Mouse (Mus musculus) intestine, embryonic 16.5 days (tissue): ENCODE measurements around the gene Wnk4. TPM values are rescaled to one million over a fixed set of nuclear protein-coding genes. Genes with fewer than 3 reads are reported as not detected.

Source experiments
- ATAC-seq: fragments of 200-750 bp; cut with Nextera tagmentation; 2 replicates; pipeline ENCODE4 v1.8.0; 2017; ENCODE audit warnings: moderate TSS enrichment, moderate library complexity
- H3K27ac ChIP-seq: fragments of 300-500 bp; sonication (generic); 2 replicates; pipeline ENCODE4 v1.5.1; 2014; ENCODE audit warnings: mild to moderate bottlenecking, low read length
- H3K27me3 ChIP-seq: fragments of 300-500 bp; sonication (generic); replicated peaks from 2 replicates; pipeline ENCODE4 v1.6.1; 2014; ENCODE audit warnings: low read length, control low read depth, mixed read lengths; ENCODE audit not compliant: control insufficient read depth, insufficient read depth
- H3K36me3 ChIP-seq: fragments of 300-500 bp; sonication (generic); 2 replicates; pipeline ENCODE4 v1.6.1; 2014; ENCODE audit warnings: low read length, control low read depth; ENCODE audit not compliant: control insufficient read depth, insufficient read depth
- H3K4me1 ChIP-seq: fragments of 300-500 bp; sonication (generic); 2 replicates; pipeline ENCODE4 v1.6.1; 2014; ENCODE audit warnings: low read length, control low read depth, mixed read lengths; ENCODE audit not compliant: control insufficient read depth, insufficient read depth
- H3K4me2 ChIP-seq: fragments of 300-500 bp; sonication (generic); 2 replicates; pipeline ENCODE4 v1.6.1; 2014; ENCODE audit warnings: low read depth, low read length, control low read depth
- H3K4me3 ChIP-seq: fragments of 300-500 bp; sonication (generic); 2 replicates; pipeline ENCODE4 v1.5.1; 2014; ENCODE audit warnings: mild to moderate bottlenecking, low read length
- H3K9ac ChIP-seq: fragments of 300-500 bp; sonication (generic); 2 replicates; pipeline ENCODE4 v1.6.1; 2014; ENCODE audit warnings: low read depth, low read length
- H3K9me3 ChIP-seq: fragments of 300-500 bp; sonication (generic); 2 replicates; pipeline ENCODE4 v1.6.1; 2016; ENCODE audit warnings: low read length, control low read depth; ENCODE audit not compliant: control insufficient read depth
- WGBS: fragments of 180-500 bp; shearing (Covaris S2); extraction: QIAGEN DNeasy Blood & Tissue Kit; methylation state at CpG from one replicate; pipeline ENCODE4 v1.1.7; 2014; 5-methylcytosine and 5-hydroxymethylcytosine counted together
- polyA plus RNA-seq: library from polyadenylated mRNA; unstranded; fragments of >200 nt; fragmentation: Nextera tagmentation; extraction: Ambion mirVana; gene quantifications from 2 replicates; pipeline ENCODE4 v1.2.1, GENCODE M21; 2015

Gene Wnk4
- polyA plus RNA-seq, 1 experiment from 2014 or later: 10.2 TPM

- Histone ChIP-seq H3K9me3 (no peaks in the 10 kb centered on the region), H3K9ac (no peak overlapping the region), H3K27ac (no peak overlapping the region), H3K4me3 (no peak overlapping the region), H3K27me3 (peaks cover 9% of the 10 kb centered on the region; the same call in 1 of the 2 replicates), H3K36me3 (no peaks in the 10 kb centered on the region), H3K4me2 (no peak overlapping the region), H3K4me1 (peaks cover 34% of the 10 kb centered on the region)
- 51% methylated on average over 6 of the region's 6 CpGs for WGBS
- no peak for ATAC-seq
Measured at GRCm38 (mm10) chr11:101265906-101266305, 5.5 kb downstream of the Wnk4 start.

- WGBS: 20% methylated on average over 10 of the region's 10 CpGs
- Histone ChIP-seq H3K4me2 (no peak overlapping the region), H3K27ac (no peak overlapping the region), H3K36me3 (no peaks in the 10 kb centered on the region), H3K9me3 (no peaks in the 10 kb centered on the region), H3K9ac (no peak overlapping the region), H3K27me3 (no peaks in the 10 kb centered on the region), H3K4me3 (no peak overlapping the region), H3K4me1 (peaks cover 11% of the 10 kb centered on the region)
- ATAC-seq: peak; percentile 77
Measured at GRCm38 (mm10) chr11:101269577-101270116, 9.3 kb downstream of the Wnk4 start.

- H3K4me2 ChIP-seq: no peak overlapping the region
- no peaks in the 10 kb centered on the region for H3K36me3 ChIP-seq
- ATAC-seq: no peak
- peaks cover 19% of the 10 kb centered on the region for H3K4me1 ChIP-seq
- no peaks in the 10 kb centered on the region for H3K27me3 ChIP-seq
- WGBS: 88% methylated on average over 3 of the region's 3 CpGs
- no peak overlapping the region for H3K27ac ChIP-seq
- no peak overlapping the region for H3K9ac ChIP-seq
- H3K4me3 ChIP-seq: no peak overlapping the region
- H3K9me3 ChIP-seq: no peaks in the 10 kb centered on the region
Measured at GRCm38 (mm10) chr11:101272446-101272845, 12.1 kb downstream of the Wnk4 start.

GRCm38 (mm10) chr11:101275309-101275708 is 14.9 kb downstream of the Wnk4 start:
- peaks cover 29% of the 10 kb centered on the region for H3K4me1 ChIP-seq
- no peaks in the 10 kb centered on the region for H3K27me3 ChIP-seq
- no peak overlapping the region for H3K9ac ChIP-seq
- no peak overlapping the region for H3K27ac ChIP-seq
- H3K9me3 ChIP-seq: no peaks in the 10 kb centered on the region
- ATAC-seq: no peak
- H3K4me3 ChIP-seq: no peak overlapping the region
- no peak overlapping the region for H3K4me2 ChIP-seq
- H3K36me3 ChIP-seq: no peaks in the 10 kb centered on the region
- 75% methylated on average over 4 of the region's 4 CpGs for WGBS

GRCm38 (mm10) chr11:101276319-101277070 is 16.1 kb downstream of the Wnk4 start:
- peaks cover 29% of the 10 kb centered on the region for H3K4me1 ChIP-seq
- H3K9me3 ChIP-seq: no peaks in the 10 kb centered on the region
- H3K4me2 ChIP-seq: peak overlapping the region; percentile 82
- peak overlapping the region; percentile 63 for H3K4me3 ChIP-seq
- WGBS: 44% methylated on average over 26 of the region's 27 CpGs
- ATAC-seq: no peak
- H3K27ac ChIP-seq: peak overlapping the region; percentile 84
- H3K36me3 ChIP-seq: no peaks in the 10 kb centered on the region
- H3K9ac ChIP-seq: peak overlapping the region; percentile 68
- H3K27me3 ChIP-seq: no peaks in the 10 kb centered on the region

GRCm38 (mm10) chr11:101277381-101278222 is 17.2 kb downstream of the Wnk4 start:
- H3K4me1 ChIP-seq: peaks cover 29% of the 10 kb centered on the region
- WGBS: 42% methylated on average over 12 of the region's 12 CpGs
- peak overlapping the region; percentile 84 for H3K27ac ChIP-seq
- peak overlapping the region; percentile 68 for H3K9ac ChIP-seq
- H3K36me3 ChIP-seq: no peaks in the 10 kb centered on the region
- peak; percentile 78 for ATAC-seq
- H3K27me3 ChIP-seq: no peaks in the 10 kb centered on the region
- peak overlapping the region; percentile 63 for H3K4me3 ChIP-seq
- no peaks in the 10 kb centered on the region for H3K9me3 ChIP-seq
- peak overlapping the region; percentile 82 for H3K4me2 ChIP-seq

GRCm38 (mm10) chr11:101278223-101279192 is 18.1 kb downstream of the Wnk4 start, which contains the start of the genes Cntd1 and Coa3:
TSS of gene Cntd1 (plus strand) at chr11:101279012.
TSS of gene Coa3 (minus strand) at chr11:101279114.
- WGBS: 7% methylated on average over 45 of the region's 45 CpGs
- H3K4me3 ChIP-seq: peak within 1 kb of the TSS; percentile 63
- H3K36me3 ChIP-seq: no peaks in the 10 kb centered on the region
- peak within 1 kb of the TSS; percentile 68 for H3K9ac ChIP-seq
- peak; percentile 91 for ATAC-seq
- no peaks in the 10 kb centered on the region for H3K27me3 ChIP-seq
- no peaks in the 10 kb centered on the region for H3K9me3 ChIP-seq
- H3K27ac ChIP-seq: peak within 1 kb of the TSS; percentile 84
- H3K4me2 ChIP-seq: peak within 1 kb of the TSS; percentile 82
- H3K4me1 ChIP-seq: peaks cover 29% of the 10 kb centered on the region

- Histone ChIP-seq H3K9me3 (no peaks in the 10 kb centered on the region), H3K4me1 (peaks cover 29% of the 10 kb centered on the region), H3K4me2 (peak overlapping the region; percentile 82), H3K36me3 (no peaks in the 10 kb centered on the region), H3K27me3 (no peaks in the 10 kb centered on the region), H3K9ac (0 out of 2 replicates have a peak overlapping the region, but pooled peaks have one; percentile 68), H3K4me3 (peak overlapping the region; percentile 63), H3K27ac (no peak overlapping the region)
- ATAC-seq: 0 out of 2 replicates have a peak, but pooled peaks have one; percentile 8
- WGBS: 57% methylated on average over 14 of the region's 14 CpGs
Measured at GRCm38 (mm10) chr11:101279193-101279569, 18.8 kb downstream of the Wnk4 start.
